Mouse (Mus musculus): ENCODE results near the gene Tsc1.

DNA sequence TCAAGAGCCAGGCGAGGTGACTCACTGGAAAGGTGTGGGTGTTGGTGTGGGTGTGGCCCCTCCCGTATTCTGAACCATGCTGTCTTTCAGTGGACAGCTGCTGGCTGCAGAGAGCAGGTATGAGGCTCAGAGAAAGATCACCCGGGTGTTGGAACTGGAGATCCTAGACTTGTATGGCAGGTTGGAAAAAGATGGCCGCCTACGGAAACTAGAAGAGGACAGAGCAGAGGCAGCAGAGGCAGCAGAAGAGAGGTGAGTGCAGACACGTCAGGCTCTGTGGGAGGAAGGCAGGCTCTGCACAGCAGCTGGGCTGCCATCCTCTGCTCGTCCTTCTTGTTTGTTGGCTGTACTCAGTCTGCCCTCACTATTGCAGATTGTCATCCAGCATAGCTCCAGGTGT, 44.9 kb downstream of the Tsc1 start:
- TF ChIP-seq MYOD1 (IDR thresholded peaks at IDR 0.05; ENCODE audit: control insufficient read depth, insufficient read length, low read depth): no peak
- no peak for TF ChIP-seq CTCF (IDR thresholded peaks at IDR 0.05; ENCODE audit: control insufficient read depth, insufficient read depth, insufficient read length)
- TF ChIP-seq MYOG (IDR thresholded peaks at IDR 0.05; ENCODE audit: control insufficient read depth, extremely low read depth, insufficient read length): no peak
- no peak for TF ChIP-seq MAX (IDR thresholded peaks at IDR 0.05)
- no peak for TF ChIP-seq USF1 (IDR thresholded peaks at IDR 0.05; ENCODE audit: low read depth)
- TF ChIP-seq CEBPB (IDR thresholded peaks at IDR 0.05; ENCODE audit: low read depth): no peak
